Mouse (Mus musculus) C2C12 (cell line): ENCODE data around the gene Baz2a.

ENCODE experiments used
- CEBPB ChIP-seq: IDR thresholded peaks from one replicate; pipeline ENCODE4 v1.6.1; 2011; ENCODE audit warnings: low read depth, mild to moderate bottlenecking, control low read depth, moderate library complexity
- CTCF ChIP-seq: IDR thresholded peaks from one replicate; pipeline ENCODE4 v1.5.1; 2011; ENCODE audit not compliant: control insufficient read depth, insufficient read depth, insufficient read length
- FOSL1 ChIP-seq: IDR thresholded peaks from one replicate; pipeline ENCODE4 v1.8.0; 2011; ENCODE audit warnings: mild to moderate bottlenecking, low read length; ENCODE audit not compliant: poor library complexity, insufficient read depth, severe bottlenecking
- MAX ChIP-seq: IDR thresholded peaks from one replicate; pipeline ENCODE4 v1.6.1; 2011; ENCODE audit warnings: mild to moderate bottlenecking, control low read depth
- MYOD1 ChIP-seq: IDR thresholded peaks from one replicate; pipeline ENCODE4 v1.6.1; 2011; ENCODE audit warnings: low read depth; ENCODE audit not compliant: control insufficient read depth, insufficient read length
- MYOG ChIP-seq: IDR thresholded peaks from one replicate; pipeline ENCODE4 v1.6.1; 2011; ENCODE audit not compliant: control insufficient read depth, insufficient read length; ENCODE audit errors: extremely low read depth
- USF1 ChIP-seq: IDR thresholded peaks from one replicate; pipeline ENCODE4 v1.6.1; 2011; ENCODE audit warnings: low read depth, mild to moderate bottlenecking, control low read depth, moderate library complexity

DNA sequence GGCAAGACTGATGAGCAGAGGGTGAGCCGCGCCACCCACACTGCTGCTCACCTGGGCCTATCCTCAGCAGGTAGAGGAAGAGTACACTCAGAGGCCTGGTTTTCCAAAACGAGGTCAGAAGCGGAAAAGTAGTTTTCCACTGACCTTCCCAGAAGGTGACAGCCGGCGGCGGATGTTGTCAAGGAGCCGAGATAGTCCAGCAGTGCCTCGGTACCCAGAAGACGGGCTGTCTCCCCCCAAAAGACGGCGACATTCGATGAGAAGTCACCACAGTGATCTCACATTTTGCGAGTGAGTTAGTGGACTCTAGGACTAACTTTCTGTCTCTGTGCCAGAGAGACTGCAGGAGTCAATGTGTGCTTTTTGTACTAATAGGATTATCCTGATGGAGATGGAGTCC is 34.6 kb downstream of the Baz2a start:
- no peak for TF ChIP-seq CTCF
- no peak for TF ChIP-seq MYOD1
- TF ChIP-seq USF1 = no peak
- no peak for TF ChIP-seq MAX
- TF ChIP-seq CEBPB = no peak
- TF ChIP-seq MYOG = no peak
- TF ChIP-seq FOSL1 = no peak
